Mouse (Mus musculus): ENCODE measurements around the gene Syne2.

- TF ChIP-seq POLR2A (IDR thresholded peaks at IDR 0.05; ENCODE audit: insufficient read depth, low read length) (no peak), CTCF (IDR thresholded peaks at IDR 0.05; ENCODE audit: low read depth, low read length) (no peak)
Observed at GRCm38 (mm10) chr12:76047921-76048320, 230.0 kb downstream of the Syne2 start.

Data from ES-Bruce4 (cell line).